Mouse (Mus musculus): ENCODE measurements around the gene Hist1h1e.

DNA sequence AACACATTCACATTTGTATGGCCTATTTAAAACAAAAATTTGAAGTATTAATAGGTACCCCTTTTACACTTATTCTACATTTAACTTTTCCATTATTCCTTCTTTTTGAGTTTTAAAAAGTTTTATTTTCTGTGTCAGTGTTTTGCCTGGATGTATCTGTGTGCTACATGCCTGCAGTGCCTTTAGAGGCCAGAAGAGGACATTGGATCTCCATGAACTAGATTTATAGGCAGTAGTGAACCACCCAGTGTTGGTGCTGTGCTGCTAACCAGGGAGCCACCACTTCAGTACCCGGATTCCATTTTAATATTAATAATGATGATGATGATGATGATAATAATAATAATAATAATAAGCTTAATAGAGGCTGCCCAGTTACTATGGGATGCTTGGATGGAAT lies 8.3 kb upstream of the Hist1h1e start:
- TF ChIP-seq POLR2A (IDR thresholded peaks at IDR 0.05; ENCODE audit: low read depth, low read length) (no peak), USF1 (IDR thresholded peaks at IDR 0.05; ENCODE audit: low read depth, low read length) (no peak), CTCF (conservative IDR thresholded peaks at IDR 0.05 in 1 of 2, IDR thresholded peaks at IDR 0.05 in 1 of 2; ENCODE audit: low read depth in 2 of 2, low read length in 2 of 2) (peak; percentile 38 to 86), ZC3H11A (IDR thresholded peaks at IDR 0.05; ENCODE audit: low read depth, low read length) (no peak), E2F4 (IDR thresholded peaks at IDR 0.05; ENCODE audit: insufficient replicate concordance, low read depth, low read length) (no peak)
